Mouse (Mus musculus): ENCODE measurements at regions not wholly inside any gene's neighbourhood (a gene's known extent, or its start where the extent isn't known, plus 50 kb on each side); places are given as distances from the start of the nearest gene placed in this dataset.
A peak's percentile ranks its signal among the peaks of the same experiment; 100 is the strongest.

GRCm38 (mm10) chr13:59910179-59911071 lies 87.5 kb upstream of the Tut7 start:
- peak; percentile 51 for DNase-seq

GRCm38 (mm10) chr13:59909400-59909799 lies 86.5 kb upstream of the Tut7 start:
- DNase-seq: no peak

DNA sequence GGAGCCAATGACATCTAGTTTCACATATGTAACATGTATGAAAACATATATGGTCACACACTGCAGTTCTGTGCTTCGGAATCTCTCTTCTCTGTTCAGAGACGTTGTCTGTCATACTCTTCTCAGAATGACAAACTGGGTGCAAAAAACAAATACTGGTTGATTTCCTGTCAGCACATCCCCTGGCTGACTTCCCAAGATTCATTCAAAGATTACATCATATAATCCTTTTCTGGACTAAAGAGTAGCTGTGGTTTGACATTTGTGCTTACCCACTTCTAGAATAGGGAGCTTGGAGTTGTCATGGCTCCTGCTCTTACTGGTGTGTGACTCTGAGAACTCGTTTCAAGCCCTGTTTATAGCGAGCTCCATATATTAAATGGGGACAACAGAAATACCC lies 85.8 kb upstream of the Tut7 start:
- DNase-seq: no peak

DNA sequence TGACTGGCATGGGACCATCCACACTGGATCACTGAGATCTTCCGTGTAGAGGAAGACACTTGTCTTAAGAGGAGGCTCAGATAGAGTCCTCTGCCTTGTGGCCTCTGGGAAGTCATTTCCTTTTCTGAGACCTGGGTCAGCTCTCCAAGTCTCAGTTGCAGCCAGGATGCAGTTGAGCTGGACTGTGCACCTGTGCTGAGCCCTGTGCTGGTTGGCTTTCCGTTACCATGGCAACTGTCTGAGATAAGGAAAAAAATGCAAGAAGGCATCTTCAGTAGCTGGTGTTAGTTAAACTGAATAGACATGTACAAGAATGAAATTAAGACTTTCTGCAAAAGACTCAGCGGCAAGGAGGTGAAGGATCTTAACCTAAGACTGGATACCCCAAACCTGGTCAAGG lies 82.5 kb upstream of the Tut7 start:
- DNase-seq: no peak

DNA sequence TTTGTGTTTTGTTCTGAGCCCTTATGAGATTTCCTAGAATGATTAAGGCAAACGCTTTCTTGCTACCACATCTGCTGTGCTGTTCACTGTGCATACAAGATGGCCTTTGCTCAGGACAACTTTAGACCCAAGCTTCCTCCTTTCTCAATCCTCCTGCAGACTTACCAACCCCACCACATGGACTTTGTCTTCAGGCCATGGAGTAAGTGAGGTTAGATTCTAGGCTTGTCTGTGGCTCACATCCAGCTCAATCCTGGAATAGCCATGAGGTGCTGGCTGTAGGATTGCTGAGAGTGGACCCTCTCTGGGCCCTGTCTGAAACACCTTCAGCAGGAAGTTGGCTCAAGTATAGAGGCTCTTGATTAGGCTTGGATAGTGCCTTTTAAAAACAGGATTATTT lies 81.5 kb upstream of the Tut7 start:
- DNase-seq: no peak

- DNase-seq: no peak
Measured at GRCm38 (mm10) chr13:59899521-59899920, 76.6 kb upstream of the Tut7 start.

DNA sequence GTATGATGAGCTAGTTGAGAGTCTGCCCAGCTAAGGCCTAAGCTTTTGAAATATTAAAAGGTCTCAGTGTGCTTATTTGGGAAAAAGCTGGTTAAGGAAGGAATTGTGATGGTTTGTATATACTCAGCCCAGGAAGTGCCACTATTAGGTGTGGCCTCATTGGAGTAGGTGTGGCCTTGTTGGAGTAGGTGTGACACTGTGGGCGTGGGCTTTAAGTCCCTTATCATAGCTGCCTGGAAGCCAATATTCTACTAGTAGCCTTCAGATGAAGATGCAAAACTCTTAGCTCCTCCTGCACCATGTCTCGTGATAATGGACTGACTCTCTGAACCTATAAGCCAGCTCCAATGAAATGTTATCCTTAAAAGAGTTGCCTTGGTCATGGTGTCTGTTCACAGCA lies 72.8 kb upstream of the Tut7 start:
- DNase-seq: no peak

GRCm38 (mm10) chr13:59894094-59894493 lies 71.1 kb upstream of the Tut7 start:
- no peak for DNase-seq

GRCm38 (mm10) chr13:59892961-59893360 lies 70.0 kb upstream of the Tut7 start:
- no peak for DNase-seq

DNA sequence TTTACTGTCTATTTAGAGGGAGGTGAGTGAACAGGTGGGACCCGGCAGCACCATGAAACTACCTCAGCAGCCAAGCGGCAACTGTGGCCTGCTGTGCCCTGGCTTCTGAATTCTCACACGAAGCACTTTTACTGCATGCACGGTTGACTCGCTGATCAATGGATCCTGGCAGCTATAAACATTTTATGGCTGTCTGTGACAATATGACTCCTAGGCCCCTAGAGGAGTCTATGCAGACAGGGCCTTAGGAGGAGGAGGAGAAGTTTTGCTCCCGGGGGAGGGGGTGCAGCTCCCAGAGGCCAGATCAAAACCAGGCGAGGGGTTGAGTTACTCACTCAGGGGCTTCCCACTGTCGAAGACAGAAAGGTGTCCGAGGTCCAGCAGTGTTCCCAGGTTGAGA lies 69.4 kb upstream of the Tut7 start:
- no peak for DNase-seq

DNA sequence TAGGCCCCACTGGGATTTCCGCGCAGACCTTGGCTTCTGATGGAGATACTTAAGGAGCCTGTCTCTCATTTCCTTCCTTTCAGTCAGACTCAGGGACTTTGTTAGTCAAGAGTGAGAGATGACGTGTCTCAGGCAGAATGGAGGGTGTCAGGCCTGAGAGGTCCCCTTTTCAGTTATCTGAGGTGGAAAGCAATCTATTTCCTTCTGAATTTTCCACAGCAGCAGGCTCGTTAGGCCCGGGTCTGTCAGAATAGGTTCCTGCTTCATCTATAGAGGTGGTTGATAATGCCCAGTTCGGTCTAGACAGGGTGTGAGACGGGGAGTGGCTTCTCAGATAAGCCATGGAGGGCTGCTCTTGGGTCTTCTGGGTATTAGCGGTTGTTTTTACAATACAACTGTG lies 68.8 kb upstream of the Tut7 start:
- DNase-seq: no peak

GRCm38 (mm10) chr13:59889468-59890117 lies 66.6 kb upstream of the Tut7 start:
- peak; percentile 63 for DNase-seq

- no peak for DNase-seq
Measured at GRCm38 (mm10) chr13:59888038-59889016, 65.4 kb upstream of the Tut7 start.

GRCm38 (mm10) chr13:59887306-59887705 lies 64.4 kb upstream of the Tut7 start:
- no peak for DNase-seq

- no peak for DNase-seq
Measured at GRCm38 (mm10) chr13:59886572-59886971, 63.6 kb upstream of the Tut7 start.

DNA sequence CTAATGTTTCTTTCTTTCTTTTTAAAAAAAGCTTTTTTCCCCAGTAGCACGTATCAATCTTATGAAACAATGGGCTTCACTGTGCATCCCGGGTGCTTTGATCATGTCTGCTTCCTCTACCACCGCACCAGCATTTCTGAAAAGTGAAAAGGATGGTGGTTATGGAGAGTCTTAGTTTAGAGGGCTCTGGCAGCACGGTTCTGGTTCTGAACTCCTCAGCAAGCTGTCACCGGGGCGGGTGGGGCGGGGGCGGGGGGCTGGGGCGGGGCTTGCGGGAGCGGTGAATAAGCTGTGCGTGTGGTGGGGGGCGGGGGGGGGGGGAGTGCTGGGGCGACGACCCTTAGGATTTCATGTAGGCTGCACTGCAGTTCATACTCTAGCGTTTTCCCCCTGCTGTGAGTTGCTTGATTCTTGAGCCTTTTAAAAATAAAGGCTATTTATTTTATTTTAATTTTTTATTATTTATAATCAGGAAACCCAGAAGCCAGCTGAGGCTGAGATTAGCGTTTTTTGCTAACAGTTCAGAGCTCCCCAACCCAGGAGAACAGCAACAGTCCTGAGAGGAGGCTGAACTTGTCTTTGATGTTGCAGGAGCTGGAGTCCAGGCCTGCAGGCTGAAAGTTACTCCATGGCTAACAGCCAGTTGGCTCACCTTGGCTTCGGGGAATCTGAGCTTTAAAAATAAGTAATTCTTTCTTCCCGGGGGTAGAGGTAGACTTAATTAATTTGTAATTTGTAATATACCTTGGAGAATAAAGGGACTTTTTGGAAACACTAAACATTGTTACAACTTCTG lies 59.2 kb upstream of the Tut7 start:
- no peak for DNase-seq

DNA sequence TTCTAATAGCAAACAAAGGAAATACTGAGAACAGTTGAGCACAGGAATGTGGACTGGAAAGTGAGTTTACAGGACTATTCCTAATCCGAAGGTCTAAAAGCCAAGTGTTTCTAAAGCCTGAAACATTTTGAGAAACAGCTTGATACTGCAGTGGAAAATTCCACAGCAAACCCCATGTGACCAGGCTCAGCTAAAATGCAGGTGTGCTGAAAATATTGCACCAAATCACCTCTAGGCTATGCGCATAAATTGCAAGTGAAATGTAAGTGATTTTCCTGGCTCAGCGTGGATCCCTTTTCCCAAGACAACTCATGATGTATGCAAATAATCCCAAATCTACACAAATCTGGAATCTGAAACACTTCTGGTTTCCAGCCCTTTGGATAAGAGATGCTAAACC lies 57.1 kb upstream of the Tut7 start:
- no peak for DNase-seq

DNA sequence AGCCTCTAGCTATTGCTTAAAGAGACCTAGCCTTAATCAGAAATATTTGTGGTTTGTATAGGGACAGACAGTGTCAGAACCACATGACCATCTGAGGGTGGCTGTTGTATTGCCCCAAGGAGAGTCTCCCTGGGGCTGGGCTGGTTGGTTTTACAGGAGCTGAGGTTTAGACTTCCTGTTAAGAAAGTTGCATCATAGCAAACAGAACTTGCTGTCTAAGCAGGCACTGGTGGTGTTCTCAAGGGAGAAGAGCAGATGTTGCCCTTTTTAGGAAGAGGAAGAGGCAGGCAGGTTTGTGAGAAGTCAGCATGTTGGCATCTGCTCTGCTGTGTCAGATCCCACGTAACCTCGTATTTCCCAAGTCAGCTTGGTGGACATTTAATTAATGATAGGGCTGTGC lies 52.7 kb upstream of the Tut7 start:
- no peak for DNase-seq

DNA sequence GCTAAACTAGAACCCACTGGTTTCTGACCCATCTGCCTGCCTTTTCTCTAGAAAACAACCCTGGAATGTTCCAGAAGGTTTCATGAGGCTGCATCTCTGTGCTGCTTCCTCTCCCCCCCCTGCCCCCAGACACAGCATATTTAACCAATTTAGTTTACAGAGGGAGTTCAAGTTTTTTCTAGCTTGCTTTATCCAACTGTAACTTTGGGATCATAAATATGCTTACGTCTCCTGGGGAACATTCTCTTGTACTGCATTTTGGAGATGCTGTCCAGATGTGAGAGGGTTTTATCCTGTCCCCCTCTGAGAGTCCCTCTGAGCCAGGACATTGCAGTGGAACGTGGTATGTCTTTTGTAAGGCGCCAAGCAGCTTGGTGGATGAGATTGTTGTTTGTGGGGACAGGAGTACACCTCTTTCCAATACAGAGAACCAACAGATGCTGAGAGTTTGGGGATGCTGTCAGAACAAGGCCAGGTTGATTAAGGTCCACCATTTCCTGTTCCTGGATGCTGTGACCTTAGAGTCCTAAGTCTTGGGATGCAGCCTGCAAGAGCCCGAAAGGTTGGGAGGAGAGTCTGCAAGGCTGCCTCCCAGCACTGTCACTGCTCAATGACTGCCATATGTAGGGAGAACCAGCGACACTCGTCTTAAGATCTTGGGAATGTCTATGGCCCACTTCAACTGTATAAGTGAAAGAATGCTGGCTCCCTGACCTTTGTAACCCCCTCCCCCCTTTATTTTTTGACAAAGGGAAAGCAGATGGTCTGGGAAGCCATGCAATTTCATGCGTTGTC lies 51.4 kb upstream of the Tut7 start:
- DNase-seq: no peak
